Mouse (Mus musculus) brain, embryonic 14.5 days (tissue): ENCODE measurements around the gene Crtap.

Experiments used
- CTCF ChIP-seq: fragments of 200-500 bp; IDR thresholded peaks from 2 replicates; pipeline ENCODE4 v1.5.1; 2012; ENCODE audit warnings: inconsistent platforms, mild to moderate bottlenecking, moderate library complexity, borderline replicate concordance; ENCODE audit not compliant: insufficient read depth, insufficient read length; ENCODE audit errors: extremely low read depth
- POLR2A ChIP-seq: fragments of 200-500 bp; IDR thresholded peaks from 2 replicates; pipeline ENCODE4 v1.6.1; 2012; ENCODE audit warnings: mild to moderate bottlenecking, inconsistent platforms, borderline replicate concordance; ENCODE audit not compliant: poor library complexity, insufficient read depth, insufficient read length, severe bottlenecking; ENCODE audit errors: extremely low read depth

DNA sequence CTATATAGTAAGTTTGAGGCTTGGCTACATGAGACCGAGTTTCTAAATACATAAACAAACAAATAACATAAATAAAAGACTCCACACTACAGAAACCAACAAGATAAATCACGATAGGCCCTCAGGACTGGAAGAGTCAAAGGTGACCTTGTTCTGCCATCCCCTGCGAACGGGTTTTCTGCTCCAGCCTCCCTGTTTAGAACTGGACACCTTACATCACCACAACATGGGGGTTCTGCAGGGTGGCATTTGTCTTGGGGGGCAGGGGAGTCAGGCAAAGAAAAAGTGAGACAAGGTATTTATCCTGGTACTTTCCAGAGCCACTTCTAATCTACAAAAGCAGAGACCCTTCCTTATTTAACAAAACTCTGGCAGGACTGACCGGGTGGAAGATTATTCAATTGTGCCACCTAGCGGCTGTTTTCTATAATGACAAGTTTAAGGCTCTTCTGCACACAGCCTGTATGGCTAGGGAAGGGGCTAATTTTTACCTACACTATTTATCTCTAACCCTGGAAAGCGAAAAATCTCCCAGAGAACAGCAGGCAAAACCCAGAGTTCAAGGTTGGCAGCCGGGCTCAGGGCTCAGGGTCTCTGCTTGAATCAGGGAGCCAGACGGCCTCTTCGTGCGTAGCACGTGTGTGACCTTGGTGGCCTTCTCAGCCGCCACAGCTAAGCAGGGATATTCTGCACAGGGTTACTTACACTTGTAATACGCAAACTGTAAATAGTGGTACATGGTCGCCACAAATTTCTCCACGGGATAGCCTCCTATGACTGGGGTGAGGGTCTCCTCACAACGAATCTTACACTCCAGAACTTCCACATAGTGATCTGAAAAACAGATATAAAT lies 9.4 kb downstream of the Crtap start:
- TF ChIP-seq POLR2A (no peak), CTCF (peak; percentile 66; the same call in 1 of the 2 replicates)
